Mouse (Mus musculus) liver, adult 2 months (tissue): ENCODE results near the gene Ltb.

ENCODE experiments used
- CTCF ChIP-seq: fragments of 200-500 bp; IDR thresholded peaks from 2 replicates; pipeline ENCODE4 v1.5.1; 2011; ENCODE audit warnings: low read depth, low read length, control low read depth
- POLR2A ChIP-seq: fragments of 200-500 bp; IDR thresholded peaks from 2 replicates; pipeline ENCODE4 v1.6.1; 2011; ENCODE audit warnings: low read length, control low read depth; ENCODE audit not compliant: insufficient read depth; ENCODE audit errors: extremely low read depth

- no peak for TF ChIP-seq CTCF
- no peak for TF ChIP-seq POLR2A
Measured at GRCm38 (mm10) chr17:35168541-35169207, 25.6 kb upstream of the Ltb start.
